Mouse (Mus musculus) central nervous system, embryonic 18 days (tissue): Measurements from ENCODE around the gene Gm14496. TPM values are rescaled to one million over a fixed set of nuclear protein-coding genes. Genes with fewer than 3 reads are reported as not detected.

Source experiments
- polyA plus RNA-seq: library from polyadenylated mRNA; depleted of rRNA; stranded (reverse); fragments of >200 nt; gene quantifications from 2 replicates; pipeline ENCODE4 v1.2.3, GENCODE M21; 2012; rRNA removed

Gene Gm14496
- polyA plus RNA-seq: not detected in 2 replicates

DNA sequence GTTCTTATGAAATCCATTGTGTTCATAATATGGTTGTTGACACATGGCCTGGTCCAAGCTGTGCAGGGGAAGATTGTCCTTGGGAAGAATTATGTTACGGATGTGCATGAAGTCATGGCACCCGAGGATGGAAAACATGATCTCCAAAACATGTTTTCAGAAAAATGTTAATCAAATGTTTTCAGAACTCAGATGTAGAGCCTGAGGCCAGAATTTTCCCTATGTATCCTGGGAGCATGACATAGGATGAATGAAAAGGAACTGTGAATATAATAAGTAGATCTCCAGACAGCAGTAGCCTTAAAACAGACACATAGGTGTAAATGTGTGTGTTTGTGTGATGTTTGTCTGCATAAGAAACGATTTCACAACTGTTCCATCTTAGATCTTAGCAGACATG lies at the start of gene Gm14496:
TSS of gene Gm14496 (plus strand) at position 301 of the 400 bp plus-strand sequence.

Other genes starting within 250 kb of the Gm14496 start
- gene Myt1, start 227.8 kb upstream of the Gm14496 start, polyA plus RNA-seq: 34.6 and 34.7 TPM in 2 replicates
- 53.4 and 53.5 TPM in 2 replicates for gene Pcmtd2, start 153.3 kb upstream of the Gm14496 start, polyA plus RNA-seq
- gene Polr3k, start 126.8 kb upstream of the Gm14496 start, polyA plus RNA-seq: 53.4 and 54.7 TPM in 2 replicates